19 mouse cellular contexts compared by ENCODE assay signal in the genomic region with DNA sequence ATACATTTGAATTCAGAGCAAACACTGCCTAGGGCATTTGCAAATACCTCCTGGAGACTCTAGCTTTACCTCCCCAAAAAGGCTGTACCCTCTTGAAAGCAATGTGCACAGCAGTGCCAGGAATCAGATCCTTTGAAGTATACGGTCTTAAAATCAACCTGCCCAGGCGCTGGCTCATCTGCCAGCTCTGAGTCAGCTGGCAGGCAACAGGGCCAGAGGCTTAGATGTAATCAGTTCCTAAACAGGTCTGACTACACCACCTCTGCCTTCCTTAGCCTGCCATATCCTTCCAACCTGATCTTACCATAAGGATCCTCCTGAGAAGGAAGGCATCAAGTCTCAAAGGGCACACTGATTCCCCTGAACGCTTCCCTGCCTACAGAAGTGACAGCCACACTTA. TPM values are rescaled to one million over a fixed set of nuclear protein-coding genes. Genes with fewer than 3 reads are reported as not detected.
DNase-seq lines count a peak whose midpoint lies in the region; ATAC-seq lines count a peak whose summit lies in the region.
"Had no signal": no experiment of that assay in that cellular context is flagged by ENCODE, and none has a peak within 500 bp of the region (broad histone marks: within the 10 kb centered on the region; RNA-seq: fewer than 3 reads in every experiment).

No protein-coding gene starts in this region.

- no peak overlapping the region for H3K4me2 ChIP-seq in forebrain, embryonic 16.5 days (ENCODE audit: low read length)
- no peak overlapping the region for H3K4me2 ChIP-seq in forebrain, embryonic 14.5 days (ENCODE audit: low read length)
- H3K4me2 ChIP-seq in midbrain, embryonic 15.5 days: no peak overlapping the region
- H3K4me2 ChIP-seq in midbrain, embryonic 13.5 days (replicated peaks): no peak overlapping the region
- H3K4me2 ChIP-seq: embryonic facial prominence, embryonic 12.5 days had no signal

- no peaks in the 10 kb centered on the region for H3K27me3 ChIP-seq in forebrain, embryonic 16.5 days (replicated peaks; ENCODE audit: control insufficient read depth, insufficient read depth, low read length)
- no peaks in the 10 kb centered on the region for H3K27me3 ChIP-seq in forebrain, embryonic 14.5 days (replicated peaks; ENCODE audit: control insufficient read depth, insufficient read depth, low read length)
- H3K27me3 ChIP-seq in midbrain, embryonic 15.5 days (replicated peaks): no peaks in the 10 kb centered on the region
- H3K27me3 ChIP-seq in midbrain, embryonic 13.5 days: no peaks in the 10 kb centered on the region
- H3K27me3 ChIP-seq: embryonic facial prominence, embryonic 12.5 days had no signal

- no peaks in the 10 kb centered on the region for H3K36me3 ChIP-seq in forebrain, embryonic 16.5 days (ENCODE audit: control insufficient read depth, insufficient read depth)
- H3K36me3 ChIP-seq in forebrain, embryonic 14.5 days (ENCODE audit: control insufficient read depth, insufficient read depth, low read length): no peaks in the 10 kb centered on the region
- H3K36me3 ChIP-seq in midbrain, embryonic 15.5 days (replicated peaks): no peaks in the 10 kb centered on the region
- no peaks in the 10 kb centered on the region for H3K36me3 ChIP-seq in midbrain, embryonic 13.5 days
- H3K36me3 ChIP-seq: embryonic facial prominence, embryonic 12.5 days; forebrain, embryonic 10.5 days had no signal

- no peaks in the 10 kb centered on the region for H3K4me1 ChIP-seq in forebrain, embryonic 16.5 days (replicated peaks; ENCODE audit: control insufficient read depth, insufficient read depth, low read length)
- H3K4me1 ChIP-seq in forebrain, embryonic 14.5 days (ENCODE audit: control insufficient read depth, insufficient read depth, low read length): no peaks in the 10 kb centered on the region
- no peaks in the 10 kb centered on the region for H3K4me1 ChIP-seq in midbrain, embryonic 15.5 days
- peaks cover 6% of the 10 kb centered on the region for H3K4me1 ChIP-seq in midbrain, embryonic 13.5 days (replicated peaks)
- H3K4me1 ChIP-seq: embryonic facial prominence, embryonic 12.5 days had no signal

- H3K4me3 ChIP-seq in forebrain, embryonic 16.5 days (replicated peaks; ENCODE audit: low read length): no peak overlapping the region
- H3K4me3 ChIP-seq in forebrain, embryonic 14.5 days (ENCODE audit: low read depth, low read length): no peak overlapping the region
- no peak overlapping the region for H3K4me3 ChIP-seq in midbrain, embryonic 15.5 days
- H3K4me3 ChIP-seq in midbrain, embryonic 13.5 days (replicated peaks): no peak overlapping the region
- H3K4me3 ChIP-seq: embryonic facial prominence, embryonic 12.5 days; forebrain, embryonic 10.5 days; heart, adult 2 months had no signal

- DNase-seq in forebrain, embryonic 14.5 days (ENCODE audit: low spot score): no peak
- peak; percentile 49 for DNase-seq in MN1 (ENCODE audit: low spot score)
- peak; percentile 76 for DNase-seq in gonadal fat pad, adult 2 months (ENCODE audit: low read depth)
- DNase-seq in ovary, adult 18-20 months (ENCODE audit: low spot score): no peak
- DNase-seq: cerebellum, adult 11-12 months; cerebellum, postnatal 36 days; heart, adult 2 months; heart, postnatal 10 days; kidney, adult 8-10 months; kidney, postnatal 4 days; liver; lung, adult 18-20 months; spleen, adult 18-20 months had no signal

- 33% methylated on average over 3 of the region's 3 CpGs for WGBS in forebrain, embryonic 16.5 days
- 24% methylated on average over 3 of the region's 3 CpGs for WGBS in forebrain, embryonic 14.5 days
- WGBS in midbrain, embryonic 15.5 days: 32% methylated on average over 3 of the region's 3 CpGs
- 24% methylated on average over 3 of the region's 3 CpGs for WGBS in midbrain, embryonic 13.5 days

- ATAC-seq in forebrain, embryonic 16.5 days: peak; percentile 34; the same call in 1 of the 2 replicates
- ATAC-seq in forebrain, embryonic 14.5 days: no peak
- peak; percentile 49 for ATAC-seq in midbrain, embryonic 15.5 days (replicated peaks)
- no peak; the same call in 1 of the 2 replicates for ATAC-seq in midbrain, embryonic 13.5 days

- no peaks in the 10 kb centered on the region for H3K9me3 ChIP-seq in forebrain, embryonic 16.5 days (ENCODE audit: control insufficient read depth, low read length)
- H3K9me3 ChIP-seq in forebrain, embryonic 14.5 days (replicated peaks; ENCODE audit: control insufficient read depth, low read length): no peaks in the 10 kb centered on the region
- H3K9me3 ChIP-seq in midbrain, embryonic 15.5 days: no peaks in the 10 kb centered on the region
- H3K9me3 ChIP-seq in midbrain, embryonic 13.5 days: no peaks in the 10 kb centered on the region
- H3K9me3 ChIP-seq: embryonic facial prominence, embryonic 12.5 days; forebrain, embryonic 10.5 days had no signal

- no peak overlapping the region for H3K27ac ChIP-seq in forebrain, embryonic 16.5 days (ENCODE audit: low read length)
- no peak overlapping the region for H3K27ac ChIP-seq in forebrain, embryonic 14.5 days (ENCODE audit: low read depth, low read length)
- H3K27ac ChIP-seq in midbrain, embryonic 15.5 days: no peak overlapping the region
- no peak overlapping the region for H3K27ac ChIP-seq in midbrain, embryonic 13.5 days
- H3K27ac ChIP-seq: embryonic facial prominence, embryonic 12.5 days; forebrain, embryonic 10.5 days; heart, adult 2 months; macrophage had no signal

- H3K9ac ChIP-seq in forebrain, embryonic 16.5 days (replicated peaks; ENCODE audit: low read depth, low read length): no peak overlapping the region
- H3K9ac ChIP-seq in forebrain, embryonic 14.5 days (ENCODE audit: low read length): no peak overlapping the region
- H3K9ac ChIP-seq in midbrain, embryonic 15.5 days: no peak overlapping the region
- H3K9ac ChIP-seq in midbrain, embryonic 13.5 days (replicated peaks): no peak overlapping the region
- H3K9ac ChIP-seq: embryonic facial prominence, embryonic 12.5 days had no signal

RNA-seq across cellular contexts. Expression of a gene that starts 17.7 kb away (rescaled TPM):
- 20.1 and 23.8 TPM in 2 replicates for polyA plus RNA-seq in forebrain, embryonic 16.5 days (2015; fragmentation: Nextera tagmentation; extraction: Ambion mirVana)
- polyA plus RNA-seq in forebrain, embryonic 14.5 days (2014; fragmentation: Nextera tagmentation; extraction: Ambion mirVana): 25.9 and 27.5 TPM in 2 replicates
- polyA plus RNA-seq in midbrain, embryonic 15.5 days (2015; fragmentation: Nextera tagmentation; extraction: Ambion mirVana): 20.3 and 23.0 TPM in 2 replicates
- polyA plus RNA-seq in midbrain, embryonic 13.5 days (2015; fragmentation: Nextera tagmentation; extraction: Ambion mirVana): 21.6 and 22.4 TPM in 2 replicates
- polyA plus RNA-seq in gonadal fat pad, adult 2 months (2012; rRNA removed): 5.8 TPM in 2 replicates

RNA-seq across cellular contexts. Expression of a gene that starts 54.0 kb away (rescaled TPM):
- 24.5 and 27.3 TPM in 2 replicates for polyA plus RNA-seq in forebrain, embryonic 16.5 days (2015; fragmentation: Nextera tagmentation; extraction: Ambion mirVana)
- 17.6 and 18.4 TPM in 2 replicates for polyA plus RNA-seq in forebrain, embryonic 14.5 days (2014; fragmentation: Nextera tagmentation; extraction: Ambion mirVana)
- polyA plus RNA-seq in midbrain, embryonic 15.5 days (2015; fragmentation: Nextera tagmentation; extraction: Ambion mirVana): 20.3 and 20.6 TPM in 2 replicates
- 24.6 and 25.3 TPM in 2 replicates for polyA plus RNA-seq in midbrain, embryonic 13.5 days (2015; fragmentation: Nextera tagmentation; extraction: Ambion mirVana)
- polyA plus RNA-seq in gonadal fat pad, adult 2 months (2012; rRNA removed): 21.4 and 21.9 TPM in 2 replicates

Comparison
In these comparisons a context has a peak if more than half of its experiments do, and no peak if none do; other contexts are left out.
1. ATAC-seq: peak in forebrain, embryonic 16.5 days (single experiment) and midbrain, embryonic 15.5 days (single experiment); none in forebrain, embryonic 14.5 days (single experiment) and midbrain, embryonic 13.5 days (single experiment).
2. DNase-seq: peak in MN1 (single experiment) and gonadal fat pad, adult 2 months (single experiment); none in forebrain, embryonic 14.5 days (single experiment) and ovary, adult 18-20 months (single experiment).